Mouse (Mus musculus): ENCODE results near the gene Gm49318. TPM values are rescaled to one million over a fixed set of nuclear protein-coding genes. Genes with fewer than 3 reads are reported as not detected.
A peak's percentile ranks its signal among the peaks of the same experiment; 100 is the strongest.

Gene Gm49318
- polyA plus RNA-seq, 1 experiment, result 0.21 TPM

DNA sequence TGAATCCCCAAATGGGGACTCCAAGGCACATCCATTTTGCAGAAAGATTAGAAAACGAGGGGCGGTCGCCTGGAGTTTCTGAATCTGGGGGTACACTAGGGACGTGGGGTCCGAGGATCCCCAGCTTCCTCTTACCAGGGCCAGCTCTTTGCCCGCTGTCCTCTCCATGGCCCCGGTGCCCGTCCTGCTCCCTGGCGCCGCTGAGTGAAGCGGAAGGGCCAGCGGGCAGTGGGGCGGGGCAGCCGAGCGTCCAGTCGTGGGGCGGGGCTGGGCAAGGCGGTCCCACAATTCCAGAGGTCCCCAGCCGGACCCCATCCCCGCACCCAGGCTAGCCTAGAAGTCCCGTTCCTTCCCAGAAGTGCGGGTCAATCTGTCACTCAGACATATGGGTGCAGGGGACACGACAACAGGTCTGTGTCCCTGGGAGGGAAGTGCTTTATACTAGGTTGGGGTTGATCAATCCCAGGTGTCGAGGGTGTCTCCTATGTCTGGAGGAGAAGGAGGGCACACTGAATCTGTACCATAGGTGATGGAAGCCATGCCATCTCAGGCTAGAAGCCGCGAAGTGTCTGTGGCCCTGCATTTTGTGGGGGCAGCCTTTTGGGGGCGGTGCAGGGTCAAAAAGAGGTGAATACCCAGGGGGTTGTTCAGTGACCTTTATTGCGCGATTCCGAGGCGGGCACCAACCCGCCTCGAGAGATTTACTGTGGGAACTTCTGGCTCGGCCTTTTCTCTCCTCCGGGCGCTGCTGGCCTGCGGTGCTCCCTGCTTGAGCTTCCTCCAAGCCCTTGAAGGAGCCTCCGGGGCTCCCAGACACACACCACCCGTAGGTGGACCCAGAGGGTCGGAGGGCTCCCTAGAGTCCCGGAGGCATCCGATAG is 81.6 kb downstream of the Gm49318 start, which contains the start of gene Rgl3:
TSS of gene Rgl3 (minus strand) at position 217 of the 881 bp plus-strand sequence.
- no peak within 1 kb of the TSS for H3K27ac ChIP-seq (ENCODE audit: insufficient read depth, low read length)
- TF ChIP-seq POLR2A (IDR thresholded peaks at IDR 0.05; ENCODE audit: extremely low read depth, insufficient read depth, low read length) (no peak), CTCF (IDR thresholded peaks at IDR 0.05; ENCODE audit: extremely low read depth, insufficient read depth, low read length) (no peak)
- peak within 1 kb of the TSS; percentile 33 for H3K4me3 ChIP-seq (ENCODE audit: insufficient read depth, low read length)
- H3K4me1 ChIP-seq (ENCODE audit: control insufficient read depth, insufficient read depth, low read length), result 0 out of 2 replicates have a peak, but pooled peaks cover 2% of the 10 kb centered on the region

DNA sequence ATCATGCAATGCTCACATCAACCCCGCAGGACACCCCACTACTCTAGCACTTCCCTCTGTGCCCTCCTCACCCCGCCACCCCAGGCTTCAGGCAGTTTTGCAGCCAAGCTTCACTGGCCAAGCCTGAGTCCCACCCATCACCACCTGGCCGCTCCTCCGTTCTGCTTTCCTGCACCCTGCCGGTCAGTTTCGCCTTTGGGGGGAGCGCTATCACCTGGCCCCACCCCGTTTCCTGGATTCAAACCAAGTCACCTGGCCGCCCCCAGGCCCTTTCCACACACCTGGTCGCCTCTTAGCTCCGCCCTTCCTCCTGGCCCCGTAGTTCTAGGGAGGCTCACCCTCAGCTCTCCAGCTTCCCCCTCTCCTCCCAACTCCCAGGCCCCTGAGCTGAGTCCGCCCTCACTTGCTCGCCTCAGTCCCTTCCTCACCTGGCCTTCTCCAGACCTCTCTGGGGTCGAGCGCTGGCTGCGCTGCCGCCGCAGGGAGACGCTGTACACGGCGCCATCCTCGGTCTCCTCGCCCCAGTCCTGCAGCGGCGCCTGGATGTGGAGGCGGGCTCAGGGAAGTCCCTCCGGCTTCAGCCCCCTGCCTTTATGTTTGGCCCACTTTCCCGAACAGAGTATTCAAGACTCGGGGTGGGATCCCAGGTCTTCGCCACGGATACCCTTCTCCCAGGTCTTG is 82.5 kb downstream of the Gm49318 start:
- Histone ChIP-seq H3K4me3 (ENCODE audit: insufficient read depth, low read length) (peak overlapping the region; percentile 33; the same call in 1 of the 2 replicates), H3K27ac (ENCODE audit: insufficient read depth, low read length) (no peak overlapping the region), H3K4me1 (ENCODE audit: control insufficient read depth, insufficient read depth, low read length) (0 out of 2 replicates have a peak, but pooled peaks cover 2% of the 10 kb centered on the region)
- TF ChIP-seq CTCF (IDR thresholded peaks at IDR 0.05; ENCODE audit: extremely low read depth, insufficient read depth, low read length) (no peak), POLR2A (IDR thresholded peaks at IDR 0.05; ENCODE audit: extremely low read depth, insufficient read depth, low read length) (no peak)

DNA sequence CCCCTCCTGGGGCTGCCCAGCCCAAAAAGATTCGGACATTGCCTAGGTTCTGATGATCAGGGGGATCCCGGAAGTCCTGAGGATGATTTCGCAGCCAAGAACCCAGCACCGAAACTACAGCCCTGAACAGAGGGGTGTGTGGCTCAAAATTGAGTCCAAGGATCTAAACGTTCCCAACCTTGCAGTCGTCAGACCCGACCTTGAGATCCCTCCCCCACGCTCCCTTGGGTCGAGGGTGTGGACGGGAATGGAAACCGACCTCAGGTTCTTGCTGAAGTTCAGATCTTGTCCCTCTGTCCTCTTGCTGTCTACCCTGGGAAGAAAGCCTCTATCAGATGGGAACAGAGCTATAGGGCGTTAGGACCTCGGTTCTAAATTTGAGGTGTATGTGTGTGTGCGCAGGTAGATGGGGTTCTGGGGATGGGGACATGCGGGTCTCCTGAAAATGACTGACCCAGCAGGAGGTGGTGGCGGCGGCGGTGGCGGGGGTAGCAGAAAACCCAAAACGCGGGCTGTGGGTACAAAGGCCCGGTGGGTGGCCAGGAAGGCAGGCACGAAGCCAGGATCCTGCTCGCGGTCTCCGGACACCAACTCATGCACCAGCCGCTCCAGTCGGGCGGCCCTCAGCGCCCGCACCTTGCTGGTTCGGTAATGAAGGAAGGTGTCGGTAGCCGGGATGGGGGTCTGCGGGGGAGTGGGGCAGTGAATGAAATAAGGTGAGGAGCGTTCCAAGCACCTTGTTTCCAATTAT is 83.3 kb downstream of the Gm49318 start:
- H3K4me1 ChIP-seq (ENCODE audit: control insufficient read depth, insufficient read depth, low read length), result 0 out of 2 replicates have a peak, but pooled peaks cover 2% of the 10 kb centered on the region
- H3K4me3 ChIP-seq (ENCODE audit: insufficient read depth, low read length), result peak overlapping the region; percentile 33; the same call in 1 of the 2 replicates
- H3K27ac ChIP-seq (ENCODE audit: insufficient read depth, low read length), result no peak overlapping the region
- TF ChIP-seq POLR2A (IDR thresholded peaks at IDR 0.05; ENCODE audit: extremely low read depth, insufficient read depth, low read length) (no peak), CTCF (IDR thresholded peaks at IDR 0.05; ENCODE audit: extremely low read depth, insufficient read depth, low read length) (no peak)

Other genes with a start within 250 kb of the Gm49318 start
- not detected in 2 replicates for gene Angptl8, start 235.7 kb downstream of the Gm49318 start, polyA plus RNA-seq (2012; rRNA removed)
- gene Dock6, start 218.6 kb downstream of the Gm49318 start, polyA plus RNA-seq (2012; rRNA removed), result 42.3 and 42.6 TPM in 2 replicates
- gene Rab3d, start 153.1 kb downstream of the Gm49318 start, polyA plus RNA-seq (2012; rRNA removed), result 14.3 and 15.6 TPM in 2 replicates
- gene Ccdc159, start 143.8 kb downstream of the Gm49318 start, polyA plus RNA-seq (2012; rRNA removed), result 24.4 and 27.3 TPM in 2 replicates
- gene Tmem205, start 143.7 kb downstream of the Gm49318 start, polyA plus RNA-seq (2012; rRNA removed), result 57.0 and 57.7 TPM in 2 replicates
- 183 and 199 TPM in 2 replicates for gene Plppr2, start 134.2 kb downstream of the Gm49318 start, polyA plus RNA-seq (2012; rRNA removed)
- 7.3 and 8.1 TPM in 2 replicates for gene Swsap1, start 115.5 kb downstream of the Gm49318 start, polyA plus RNA-seq (2012; rRNA removed)
- gene Epor, start 107.8 kb downstream of the Gm49318 start, polyA plus RNA-seq (2012; rRNA removed), result 12.6 and 15.3 TPM in 2 replicates
- 5.2 and 5.4 TPM in 2 replicates for gene Rgl3, start 81.8 kb downstream of the Gm49318 start, polyA plus RNA-seq (2012; rRNA removed)
- 7.7 and 7.9 TPM in 2 replicates for gene Ccdc151, start 68.6 kb downstream of the Gm49318 start, polyA plus RNA-seq (2012; rRNA removed)
- gene Prkcsh, start 68.5 kb downstream of the Gm49318 start, polyA plus RNA-seq (2012; rRNA removed), result 99.1 and 103 TPM in 2 replicates
- gene Elavl3, start 19.2 kb downstream of the Gm49318 start, polyA plus RNA-seq (2012; rRNA removed), result 115 and 117 TPM in 2 replicates
- gene Zfp653, start 117 bp upstream of the Gm49318 start, polyA plus RNA-seq (2012; rRNA removed), result 34.6 and 36.4 TPM in 2 replicates
- 57.4 and 62.3 TPM in 2 replicates for gene Ecsit, start 14.2 kb upstream of the Gm49318 start, polyA plus RNA-seq (2012; rRNA removed)
- 1.2 and 2.2 TPM in 2 replicates for gene Cnn1, start 28.0 kb upstream of the Gm49318 start, polyA plus RNA-seq (2012; rRNA removed)
- gene Elof1, start 45.9 kb upstream of the Gm49318 start, polyA plus RNA-seq (2012; rRNA removed), result 122 and 131 TPM in 2 replicates
- gene Acp5, start 64.5 kb upstream of the Gm49318 start, polyA plus RNA-seq (2012; rRNA removed), result 0.71 and 0.76 TPM in 2 replicates
- 89.9 and 97.3 TPM in 2 replicates for gene Pigyl, start 85.6 kb upstream of the Gm49318 start, polyA plus RNA-seq (2012; rRNA removed)
- 0.04 and 0.08 TPM in 2 replicates for gene Zfp872, start 116.8 kb upstream of the Gm49318 start, polyA plus RNA-seq (2012; rRNA removed)
- gene Zfp809, start 154.5 kb upstream of the Gm49318 start, polyA plus RNA-seq (2012; rRNA removed), result 18.2 and 18.3 TPM in 2 replicates
- 1.8 and 2.1 TPM in 2 replicates for gene Zfp599, start 188.6 kb upstream of the Gm49318 start, polyA plus RNA-seq (2012; rRNA removed)
- gene Zfp810, start 236.4 kb upstream of the Gm49318 start, polyA plus RNA-seq (2012; rRNA removed), result 15.7 and 18.7 TPM in 2 replicates

All from cortical plate, adult 2 months (tissue).